ENCODE assay signal across 8 mouse cellular contexts in genomic region chr7:139388670-139389212, GRCm38 (mm10). TPM values are rescaled to one million over a fixed set of nuclear protein-coding genes. Genes with fewer than 3 reads are reported as not detected.
DNase-seq lines count a peak whose midpoint lies in the region; ATAC-seq lines count a peak whose summit lies in the region.

Inpp5a (plus strand) TSS chr7:139389109.

- H3K4me3 ChIP-seq in heart, embryonic 14.5 days (ENCODE audit: control insufficient read depth in 1 of 2, insufficient read depth in 1 of 2, low read depth in 1 of 2, low read length in 2 of 2) = peak within 1 kb of the TSS; percentile 82 to 96
- peak within 1 kb of the TSS; percentile 80 for H3K4me3 ChIP-seq in liver, embryonic 13.5 days (replicated peaks)
- peak within 1 kb of the TSS; percentile 87 for H3K4me3 ChIP-seq in stomach, embryonic 16.5 days (replicated peaks; ENCODE audit: low read length)

- H3K27ac ChIP-seq in heart, embryonic 14.5 days (replicated peaks in 1 of 2; ENCODE audit: control insufficient read depth in 1 of 2, insufficient read depth in 1 of 2, low read depth in 2 of 2, low read length in 2 of 2) = peak within 1 kb of the TSS; percentile 84 to 87
- peak within 1 kb of the TSS; percentile 45; the same call in 1 of the 2 replicates for H3K27ac ChIP-seq in liver, embryonic 13.5 days
- peak within 1 kb of the TSS; percentile 95 for H3K27ac ChIP-seq in stomach, embryonic 16.5 days (ENCODE audit: low read length)

- peak within 1 kb of the TSS; percentile 83 for H3K4me2 ChIP-seq in heart, embryonic 14.5 days (ENCODE audit: low read length)
- H3K4me2 ChIP-seq in liver, embryonic 13.5 days = peak within 1 kb of the TSS; percentile 98
- H3K4me2 ChIP-seq in stomach, embryonic 16.5 days (ENCODE audit: low read depth, low read length) = peak within 1 kb of the TSS; percentile 70

- H3K36me3 ChIP-seq in heart, embryonic 14.5 days (ENCODE audit: control insufficient read depth, insufficient read depth, low read length) = no peaks in the 10 kb centered on the region
- H3K36me3 ChIP-seq in liver, embryonic 13.5 days = no peaks in the 10 kb centered on the region
- no peaks in the 10 kb centered on the region for H3K36me3 ChIP-seq in stomach, embryonic 16.5 days (ENCODE audit: control insufficient read depth, insufficient read depth, low read length)

- H3K9ac ChIP-seq in heart, embryonic 14.5 days (ENCODE audit: low read length) = peak within 1 kb of the TSS; percentile 99
- peak within 1 kb of the TSS; percentile 90 for H3K9ac ChIP-seq in liver, embryonic 13.5 days
- H3K9ac ChIP-seq in stomach, embryonic 16.5 days (ENCODE audit: low read length) = peak within 1 kb of the TSS; percentile 99

- peaks cover 28 to 52% of the 10 kb centered on the region in 2 experiments for H3K4me1 ChIP-seq in heart, embryonic 14.5 days (ENCODE audit: control insufficient read depth in 2 of 2, insufficient read depth in 2 of 2, low read length in 2 of 2)
- H3K4me1 ChIP-seq in liver, embryonic 13.5 days (replicated peaks) = peaks cover 46% of the 10 kb centered on the region
- H3K4me1 ChIP-seq in stomach, embryonic 16.5 days (ENCODE audit: control insufficient read depth, insufficient read depth, low read length) = peaks cover 45% of the 10 kb centered on the region

- H3K27me3 ChIP-seq in heart, embryonic 14.5 days (ENCODE audit: control insufficient read depth, insufficient read depth, low read length) = no peaks in the 10 kb centered on the region
- no peaks in the 10 kb centered on the region for H3K27me3 ChIP-seq in liver, embryonic 13.5 days
- no peaks in the 10 kb centered on the region for H3K27me3 ChIP-seq in stomach, embryonic 16.5 days (ENCODE audit: control insufficient read depth, insufficient read depth, low read length)

- no peaks in the 10 kb centered on the region for H3K9me3 ChIP-seq in heart, embryonic 14.5 days (ENCODE audit: control insufficient read depth, low read length)
- H3K9me3 ChIP-seq in liver, embryonic 13.5 days (replicated peaks) = no peaks in the 10 kb centered on the region
- H3K9me3 ChIP-seq in stomach, embryonic 16.5 days (replicated peaks; ENCODE audit: control insufficient read depth, low read length) = no peaks in the 10 kb centered on the region

- peak; percentile 92 for DNase-seq in c-Kit-negative CD71-positive TER-119-positive erythroid progenitor cells, embryonic 14.5 days (ENCODE audit: low read depth, low spot score)
- peak; percentile 99 for DNase-seq in fibroblast of lung, adult 2 months (ENCODE audit: low read depth)
- DNase-seq in kidney, postnatal 14 days = peak; percentile 99
- peak; percentile 98 for DNase-seq in liver, embryonic 13.5 days
- peak; percentile 99 for DNase-seq in neural tube, embryonic 10.5 days (ENCODE audit: extremely low spot score, low spot score)

- under 1% methylated on average over 45 of the region's 47 CpGs for WGBS in heart, embryonic 14.5 days
- WGBS in liver, embryonic 13.5 days (ENCODE audit: insufficient replicate concordance) = under 1% methylated on average over 46 of the region's 47 CpGs
- 2% methylated on average over 40 of the region's 47 CpGs for WGBS in stomach, embryonic 16.5 days

- ATAC-seq in CD4-positive, CD25-positive, alpha-beta regulatory T cell, adult 4 months = peak; percentile 92
- peak; percentile 96 for ATAC-seq in heart, embryonic 14.5 days (ENCODE audit: insufficient number of reproducible peaks, insufficient read depth, low FRiP score, low read depth)
- ATAC-seq in liver, embryonic 13.5 days (ENCODE audit: low read depth) = peak; percentile 96
- peak; percentile 98 for ATAC-seq in stomach, embryonic 16.5 days (ENCODE audit: insufficient read depth, low FRiP score)

RNA-seq across cellular contexts. Expression of gene Inpp5a, which starts in this region (rescaled TPM):
- 10 to 100 TPM in 1 of 2 experiments, 1 to 10 TPM in 1; 8.8 to 11.7 TPM for polyA plus RNA-seq in CD4-positive, CD25-positive, alpha-beta regulatory T cell, adult 4 months (2017; shearing (Covaris generic))
- polyA plus RNA-seq in heart, embryonic 14.5 days (2014; fragmentation: Nextera tagmentation; extraction: Ambion mirVana) = 89.9 and 93.9 TPM in 2 replicates
- 4.0 and 4.3 TPM in 2 replicates for polyA plus RNA-seq in liver, embryonic 13.5 days (2015; fragmentation: Nextera tagmentation; extraction: Ambion mirVana)
- 20.0 and 21.3 TPM in 2 replicates for polyA plus RNA-seq in stomach, embryonic 16.5 days (2015; fragmentation: Nextera tagmentation; extraction: Ambion mirVana)

Comparison
In these comparisons a context has a peak if more than half of its experiments do, and no peak if none do; other contexts are left out.
1. Peak in every context shown above with its lines: DNase-seq, ATAC-seq, H3K4me3 ChIP-seq and H3K27ac ChIP-seq.
2. H3K27ac ChIP-seq: peak in every context shown above with its lines; median percentile 95 in stomach, embryonic 16.5 days; 86 in heart, embryonic 14.5 days; 45 in liver, embryonic 13.5 days.